Mouse (Mus musculus) liver, embryonic 14.5 days (tissue): ENCODE data around the gene Piezo1. TPM values are rescaled to one million over a fixed set of nuclear protein-coding genes. Genes with fewer than 3 reads are reported as not detected.

Experiments used
- ATAC-seq: fragments of 200-750 bp; cut with Nextera tagmentation; 2 replicates; pipeline ENCODE4 v1.8.0; 2017; ENCODE audit warnings: moderate number of reproducible peaks, mild to moderate bottlenecking, moderate library complexity; ENCODE audit not compliant: insufficient read depth
- DNase-seq, 3 experiments: peaks; one replicate each; pipeline ENCODE4 v3.0.0-alpha.2; 2012 to 2013; ENCODE audit warnings: low read depth in 3 of 3, low spot score in 3 of 3
- H3K27ac ChIP-seq: fragments of 300-500 bp; sonication (generic); 2 replicates; pipeline ENCODE4 v1.5.1; 2014; ENCODE audit warnings: moderate library complexity, mild to moderate bottlenecking, control low read depth, inconsistent platforms
- H3K27me3 ChIP-seq: fragments of 300-500 bp; sonication (generic); 2 replicates; pipeline ENCODE4 v1.6.1; 2014; ENCODE audit warnings: mild to moderate bottlenecking, low read length, moderate library complexity; ENCODE audit not compliant: control insufficient read depth, insufficient read depth
- H3K36me3 ChIP-seq: fragments of 300-500 bp; sonication (generic); replicated peaks from 2 replicates; pipeline ENCODE4 v1.6.1; 2014; ENCODE audit warnings: low read depth; ENCODE audit not compliant: control insufficient read depth, insufficient read depth
- H3K4me1 ChIP-seq, 2 experiments: fragments of 200-500 bp in 1 of 2; fragments of 300-500 bp in 1 of 2; sonication (generic) in 1 of 2; replicated peaks; 2 replicates each; pipeline ENCODE4 v1.6.1; 2012 to 2014; ENCODE audit warnings: antibody characterized with exemption in 1 of 2, inconsistent platforms in 1 of 2, low read length in 1 of 2; ENCODE audit not compliant: control insufficient read depth in 2 of 2, insufficient read depth in 2 of 2
- H3K4me2 ChIP-seq: fragments of 300-500 bp; sonication (generic); 2 replicates; pipeline ENCODE4 v1.6.1; 2014; ENCODE audit warnings: low read depth, mild to moderate bottlenecking, control low read depth, moderate library complexity
- H3K4me3 ChIP-seq, 2 experiments: fragments of 200-500 bp in 1 of 2; fragments of 300-500 bp in 1 of 2; sonication (generic) in 1 of 2; 2 replicates each; pipeline ENCODE4 v1.5.1; 2012 to 2014; ENCODE audit warnings: low read depth in 2 of 2, low read length in 2 of 2, mild to moderate bottlenecking in 2 of 2, control low read depth in 1 of 2, inconsistent platforms in 1 of 2, moderate library complexity in 1 of 2; ENCODE audit not compliant: insufficient read depth in 1 of 2
- H3K9ac ChIP-seq: fragments of 300-500 bp; sonication (generic); replicated peaks from 2 replicates; pipeline ENCODE4 v1.6.1; 2014; ENCODE audit warnings: mild to moderate bottlenecking, control low read depth, moderate library complexity
- H3K9me3 ChIP-seq: fragments of 300-500 bp; sonication (generic); 2 replicates; pipeline ENCODE4 v1.6.1; 2016; ENCODE audit warnings: low read length, mixed read lengths; ENCODE audit not compliant: control insufficient read depth
- CTCF ChIP-seq: IDR thresholded peaks from 2 replicates; pipeline ENCODE4 v1.5.1; 2016; ENCODE audit warnings: antibody characterized with exemption, low read depth, control low read depth
- EP300 ChIP-seq: IDR thresholded peaks from 2 replicates; pipeline ENCODE4 v1.6.1; 2016; ENCODE audit warnings: antibody characterized with exemption, low read depth
- WGBS: fragments of 180-500 bp; shearing (Covaris S2); extraction: QIAGEN DNeasy Blood & Tissue Kit; methylation state at CpG from one replicate; pipeline ENCODE4 v1.1.7; 2014; ENCODE audit not compliant: insufficient replicate concordance; 5-methylcytosine and 5-hydroxymethylcytosine counted together
- polyA plus RNA-seq, 2 experiments: library from polyadenylated mRNA; depleted of rRNA in 1 of 2; stranded (reverse) in 1 of 2; unstranded in 1 of 2; fragments of >200 nt; fragmentation: Nextera tagmentation in 1 of 2; extraction: Ambion mirVana in 1 of 2; gene quantifications; 2 replicates each; pipeline versions ENCODE4 v1.2.1 to v1.2.3; 2012 to 2014

Piezo1 gene
- polyA plus RNA-seq, 2 experiments, result 12.6 to 60.9 TPM

DNA sequence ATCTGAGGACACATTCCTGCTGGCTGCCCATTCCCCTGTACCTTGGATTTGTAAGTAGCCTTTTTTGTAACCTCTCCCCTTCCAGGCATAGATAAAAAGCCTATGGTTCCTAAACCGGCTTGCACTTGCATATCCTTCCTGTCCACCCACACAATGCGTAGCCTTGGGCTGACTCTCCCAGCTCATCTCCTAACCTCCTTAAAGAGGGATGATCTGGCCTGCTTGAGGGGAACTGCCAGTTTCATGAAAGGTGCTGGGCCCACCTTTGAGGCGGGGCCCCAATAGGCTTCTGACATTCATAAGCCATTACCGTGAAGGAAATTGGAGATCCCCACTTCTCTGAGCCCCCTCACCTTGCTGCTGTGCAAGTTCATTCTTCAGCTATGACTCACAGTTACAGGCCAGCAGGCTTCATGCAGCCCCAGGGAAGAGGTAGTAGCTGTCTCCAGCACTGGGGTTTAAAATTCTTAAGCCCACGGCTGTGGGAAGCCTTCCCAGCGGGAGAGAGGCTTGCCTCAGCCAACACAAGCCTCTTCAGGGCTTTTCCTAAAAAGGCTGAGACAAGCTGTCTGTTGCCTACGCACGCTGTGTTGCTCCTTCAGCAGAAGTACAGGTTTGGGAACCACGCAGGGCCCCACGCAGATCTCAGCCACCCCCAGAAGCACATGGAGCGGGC is 89.5 kb downstream of the Piezo1 start:
- Histone ChIP-seq H3K9me3 (no peaks in the 10 kb centered on the region), H3K27ac (no peak overlapping the region), H3K4me2 (no peak overlapping the region), H3K4me3 (no peak overlapping the region), H3K36me3 (no peaks in the 10 kb centered on the region), H3K9ac (no peak overlapping the region), H3K4me1 (peaks cover 0 to 27% of the 10 kb centered on the region in 2 experiments; a peak in 3 of 4 replicates), H3K27me3 (peaks cover 27% of the 10 kb centered on the region)
- no peak for TF ChIP-seq CTCF
- no peak for TF ChIP-seq EP300
- 61% methylated on average over 11 of the region's 11 CpGs for WGBS
- DNase-seq, result no peak
- ATAC-seq, result no peak

DNA sequence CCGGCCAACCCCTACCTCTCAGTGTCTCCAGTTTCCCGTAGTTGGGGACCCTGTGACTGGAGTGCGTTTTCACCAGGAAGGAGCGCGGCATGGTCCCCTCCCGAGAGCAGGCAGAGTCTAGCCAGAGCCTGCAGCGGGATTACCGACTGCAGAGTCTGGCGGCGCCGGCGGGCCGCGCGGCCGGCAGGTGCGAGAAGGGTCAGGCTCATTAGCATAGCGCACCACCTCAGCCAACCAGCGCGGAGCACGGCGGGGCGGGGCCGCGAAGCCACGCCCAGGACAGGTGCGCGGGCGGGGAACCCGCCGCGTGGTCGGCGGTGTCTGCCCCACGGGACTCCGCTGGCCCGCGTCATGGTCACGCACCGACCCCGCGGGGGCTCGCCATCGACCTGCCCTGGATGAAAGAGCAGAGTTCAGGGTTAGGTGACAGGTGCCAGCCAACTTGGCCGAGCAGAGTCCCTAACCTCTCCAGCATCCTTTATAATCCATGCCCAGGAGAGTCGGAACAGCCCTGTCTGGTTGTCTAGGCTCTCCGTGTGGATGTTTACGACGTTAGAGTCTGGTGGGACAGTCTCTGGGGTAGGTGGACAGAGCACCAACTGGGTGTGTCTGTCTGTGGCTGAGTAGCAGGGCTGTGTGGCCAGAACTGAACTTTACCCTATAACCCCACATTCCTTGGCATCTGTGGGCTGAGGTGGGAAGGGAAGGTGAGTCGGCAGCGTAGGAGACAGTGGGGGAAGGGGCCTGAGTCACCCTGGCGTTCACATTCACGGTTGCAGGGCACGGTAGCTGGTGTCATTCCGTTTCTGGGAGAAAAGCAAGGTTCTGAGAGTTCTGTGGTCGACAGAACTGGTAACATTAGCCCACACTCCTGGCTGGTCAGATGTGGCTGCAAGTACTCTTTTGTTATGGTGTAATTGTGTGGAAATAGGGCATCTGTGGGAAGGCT is 90.3 kb downstream of the Piezo1 start, which contains the start of gene Snai3:
Snai3 (minus strand) TSS at position 210 of the 949 bp plus-strand sequence.
- TF ChIP-seq CTCF, result no peak
- TF ChIP-seq EP300, result no peak
- ATAC-seq, result peak; percentile 64
- no peak for DNase-seq
- peaks cover 27% of the 10 kb centered on the region for H3K27me3 ChIP-seq
- H3K27ac ChIP-seq, result no peak within 1 kb of the TSS
- peaks cover 0 to 27% of the 10 kb centered on the region in 2 experiments; a peak in 3 of 4 replicates for H3K4me1 ChIP-seq
- 5% methylated on average over 56 of the region's 56 CpGs for WGBS
- no peaks in the 10 kb centered on the region for H3K36me3 ChIP-seq
- H3K9me3 ChIP-seq, result no peaks in the 10 kb centered on the region
- peak within 1 kb of the TSS; percentile 20 to 24; a peak in 3 of 4 replicates for H3K4me3 ChIP-seq
- H3K4me2 ChIP-seq, result peak within 1 kb of the TSS; percentile 50
- no peak within 1 kb of the TSS for H3K9ac ChIP-seq

DNA sequence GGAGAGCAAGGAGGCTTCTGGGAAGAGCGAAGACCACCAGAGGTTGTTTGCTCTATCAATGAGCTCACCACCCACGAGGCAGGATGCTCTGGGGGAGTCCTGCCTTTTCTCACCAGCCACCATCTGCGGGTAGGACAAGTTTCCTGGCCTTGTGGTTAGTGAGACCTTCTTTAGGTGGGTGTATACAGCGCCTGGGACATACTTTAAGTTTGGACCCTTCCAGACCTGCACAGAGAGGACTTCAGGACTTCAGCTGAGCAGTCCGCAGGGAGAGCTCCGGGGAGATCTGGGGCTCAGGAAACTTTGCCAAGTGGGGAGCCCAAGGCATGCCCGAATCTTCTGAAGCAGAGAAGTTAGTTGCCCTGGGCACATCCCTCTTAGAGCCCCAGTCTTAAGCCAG is 91.1 kb downstream of the Piezo1 start:
- H3K4me3 ChIP-seq, result peak overlapping the region in 1 of 2 experiments; percentile 20; a peak in 2 of 4 replicates
- H3K4me1 ChIP-seq, result peaks cover 0 to 24% of the 10 kb centered on the region in 2 experiments; a peak in 3 of 4 replicates
- no peak overlapping the region for H3K9ac ChIP-seq

DNA sequence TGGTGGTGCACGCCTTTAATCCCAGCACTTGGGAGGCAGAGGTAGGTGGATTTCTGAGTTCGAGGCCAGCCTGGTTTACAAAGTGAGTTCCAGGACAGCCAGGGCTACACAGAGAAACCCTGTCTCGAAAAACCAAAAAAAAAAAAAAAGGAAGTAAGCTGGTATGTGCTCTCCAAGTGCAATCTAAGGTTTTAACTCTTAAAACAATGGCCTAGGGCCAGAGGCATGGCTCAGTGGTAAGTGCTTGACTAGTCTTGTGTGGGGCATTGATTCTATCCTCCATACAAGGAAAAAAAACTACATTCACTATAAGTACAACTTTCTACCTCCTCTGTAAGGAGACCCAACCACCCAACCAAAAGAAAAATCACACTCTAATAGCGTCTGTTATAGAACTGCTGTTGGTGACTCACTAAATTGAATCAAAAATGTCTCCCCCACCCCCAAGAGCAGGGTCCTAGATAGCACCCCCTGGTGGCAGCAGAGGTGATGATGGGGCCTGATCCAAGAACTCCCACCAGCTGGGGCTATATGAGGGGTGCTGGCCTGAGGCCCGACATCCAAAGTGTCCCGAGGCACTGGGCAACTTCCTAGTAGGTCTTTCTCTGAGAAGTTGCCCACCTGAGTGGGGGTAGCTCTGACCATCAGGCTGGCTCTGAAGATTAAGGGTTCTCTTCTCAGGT is 91.8 kb downstream of the Piezo1 start:
- Histone ChIP-seq H3K9ac (no peak overlapping the region), H3K27ac (no peak overlapping the region), H3K4me2 (no peak overlapping the region), H3K27me3 (peaks cover 27% of the 10 kb centered on the region), H3K36me3 (no peaks in the 10 kb centered on the region), H3K9me3 (no peaks in the 10 kb centered on the region), H3K4me3 (no peak overlapping the region), H3K4me1 (peaks cover 0 to 20% of the 10 kb centered on the region in 2 experiments; a peak in 3 of 4 replicates)
- TF ChIP-seq CTCF, result peak; percentile 61
- no peak for TF ChIP-seq EP300
- 35% methylated on average over 6 of the region's 6 CpGs for WGBS
- no peak for ATAC-seq
- DNase-seq, result no peak

More for the DNA sequence above, 91.1 kb downstream of the Piezo1 start:
- DNase-seq (no peak), ATAC-seq (no peak)
- WGBS, result 19% methylated on average over 7 of the region's 7 CpGs
- H3K27me3 ChIP-seq, result peaks cover 27% of the 10 kb centered on the region
- no peaks in the 10 kb centered on the region for H3K9me3 ChIP-seq
- TF ChIP-seq EP300 (no peak), CTCF (no peak)
- no peak overlapping the region for H3K27ac ChIP-seq
- peak overlapping the region; percentile 50 for H3K4me2 ChIP-seq
- H3K36me3 ChIP-seq, result no peaks in the 10 kb centered on the region
